Mouse (Mus musculus) kidney, adult 2 months (tissue): ENCODE data around the gene Vdr.

Source experiments
- CTCF ChIP-seq: fragments of 200-500 bp; conservative IDR thresholded peaks from 2 replicates; pipeline ENCODE4 v1.5.1; 2011; ENCODE audit warnings: low read depth, mild to moderate bottlenecking, control low read depth, low read length, moderate library complexity, mixed read lengths; ENCODE audit not compliant: insufficient read depth, insufficient read length
- POLR2A ChIP-seq: fragments of 200-500 bp; IDR thresholded peaks from one replicate; pipeline ENCODE4 v1.6.1; 2011; ENCODE audit warnings: low read depth, low read length, control low read depth

DNA sequence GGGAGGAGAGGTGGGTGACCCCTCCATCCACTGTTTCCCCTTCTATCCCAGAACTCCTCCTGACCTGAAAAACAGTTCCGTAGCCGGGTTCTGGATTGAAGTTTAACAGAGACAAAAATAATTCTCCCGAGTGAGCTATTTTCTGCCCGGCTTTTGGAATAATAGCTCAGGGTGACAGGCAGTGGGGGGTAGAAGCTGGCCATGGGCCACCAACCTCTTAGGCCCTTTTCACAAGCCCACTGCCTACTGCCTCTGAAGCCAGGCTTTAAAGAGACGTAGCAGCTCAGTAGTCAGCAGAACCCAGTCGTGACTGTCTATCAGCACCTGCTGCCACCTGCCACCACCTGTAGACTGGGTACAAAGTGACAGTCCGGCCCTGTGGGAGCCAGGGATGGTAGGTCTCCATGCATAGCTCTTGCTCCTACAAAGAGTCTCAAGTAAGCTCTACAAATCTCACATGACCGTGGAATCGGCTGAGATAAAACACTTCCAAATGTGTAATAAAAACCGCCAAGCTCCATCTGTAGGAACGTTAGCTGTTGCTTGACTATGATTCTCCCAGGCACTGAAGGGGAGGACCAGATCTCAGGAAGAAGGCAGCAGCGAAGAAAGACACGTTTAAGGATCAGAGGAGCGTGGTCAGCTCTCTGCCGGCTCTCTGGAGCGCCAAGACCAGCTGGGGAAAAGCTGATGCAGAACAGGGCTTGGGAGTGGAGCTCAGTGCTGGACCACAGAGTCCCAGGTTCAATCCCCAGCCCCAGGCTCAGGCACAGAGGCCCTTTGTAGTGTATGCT is 13.4 kb downstream of the Vdr start:
- no peak for TF ChIP-seq POLR2A
- TF ChIP-seq CTCF = no peak
